Mouse (Mus musculus) stomach, embryonic 15.5 days (tissue): ENCODE measurements at regions not wholly inside any gene's neighbourhood (a gene's known extent, or its start where the extent isn't known, plus 50 kb on each side); places are given as distances from the start of the nearest gene placed in this dataset.

ENCODE experiments used
- ATAC-seq: fragments of 200-750 bp; cut with Nextera tagmentation; 2 replicates; pipeline ENCODE4 v1.8.0; 2017; ENCODE audit warnings: low read depth, moderate number of reproducible peaks, moderate TSS enrichment; ENCODE audit not compliant: insufficient read depth, low FRiP score
- H3K27ac ChIP-seq: fragments of 300-500 bp; sonication (generic); 2 replicates; pipeline ENCODE4 v1.5.1; 2015; ENCODE audit warnings: mild to moderate bottlenecking, inconsistent platforms
- H3K27me3 ChIP-seq: fragments of 300-500 bp; sonication (generic); replicated peaks from 2 replicates; pipeline ENCODE4 v1.6.1; 2015; ENCODE audit warnings: inconsistent platforms
- H3K36me3 ChIP-seq: fragments of 300-500 bp; sonication (generic); 2 replicates; pipeline ENCODE4 v1.6.1; 2015; ENCODE audit warnings: inconsistent platforms
- H3K4me1 ChIP-seq: fragments of 300-500 bp; sonication (generic); 2 replicates; pipeline ENCODE4 v1.6.1; 2015; ENCODE audit warnings: inconsistent platforms
- H3K4me2 ChIP-seq: fragments of 300-500 bp; sonication (generic); 2 replicates; pipeline ENCODE4 v1.6.1; 2015; ENCODE audit warnings: mild to moderate bottlenecking, inconsistent platforms
- H3K4me3 ChIP-seq: fragments of 300-500 bp; sonication (generic); replicated peaks from 2 replicates; pipeline ENCODE4 v1.5.1; 2015; ENCODE audit warnings: inconsistent platforms
- H3K9ac ChIP-seq: fragments of 300-500 bp; sonication (generic); 2 replicates; pipeline ENCODE4 v1.6.1; 2015; ENCODE audit warnings: inconsistent platforms
- H3K9me3 ChIP-seq: fragments of 300-500 bp; sonication (generic); 2 replicates; pipeline ENCODE4 v1.6.1; 2016; ENCODE audit warnings: inconsistent platforms
- WGBS: fragments of 180-500 bp; shearing (Covaris S2); methylation state at CpG from one replicate; pipeline ENCODE4 v1.1.7; 2015; 5-methylcytosine and 5-hydroxymethylcytosine counted together

DNA sequence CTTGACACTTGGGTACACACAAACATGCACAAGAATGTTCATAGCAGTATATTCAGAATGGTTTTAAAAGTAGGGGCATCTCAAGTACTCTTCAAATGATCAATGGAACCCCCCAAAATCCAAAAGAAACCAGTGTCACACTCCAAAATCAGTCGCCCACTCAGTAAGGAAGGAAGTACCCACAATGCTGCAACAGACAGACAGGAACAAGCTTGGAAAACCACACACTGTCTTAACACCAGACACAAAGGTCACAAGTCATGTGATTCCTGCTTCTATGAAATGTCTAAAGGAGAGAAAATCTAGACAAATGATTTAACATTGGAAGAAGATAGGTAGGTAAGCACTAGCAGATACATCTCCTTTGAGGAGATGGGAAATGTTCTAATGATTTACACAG is 346.9 kb downstream of the Sox4 start:
- H3K27ac ChIP-seq, result 0 out of 2 replicates have a peak overlapping the region, but pooled peaks have one; percentile 69
- ATAC-seq, result no peak
- no peak overlapping the region for H3K4me2 ChIP-seq
- no peak overlapping the region for H3K4me3 ChIP-seq
- no peaks in the 10 kb centered on the region for H3K36me3 ChIP-seq
- no peaks in the 10 kb centered on the region for H3K9me3 ChIP-seq
- WGBS, result 89% methylated on average over 1 of the region's 1 CpGs
- H3K4me1 ChIP-seq, result no peaks in the 10 kb centered on the region
- H3K27me3 ChIP-seq, result no peaks in the 10 kb centered on the region
- no peak overlapping the region for H3K9ac ChIP-seq

DNA sequence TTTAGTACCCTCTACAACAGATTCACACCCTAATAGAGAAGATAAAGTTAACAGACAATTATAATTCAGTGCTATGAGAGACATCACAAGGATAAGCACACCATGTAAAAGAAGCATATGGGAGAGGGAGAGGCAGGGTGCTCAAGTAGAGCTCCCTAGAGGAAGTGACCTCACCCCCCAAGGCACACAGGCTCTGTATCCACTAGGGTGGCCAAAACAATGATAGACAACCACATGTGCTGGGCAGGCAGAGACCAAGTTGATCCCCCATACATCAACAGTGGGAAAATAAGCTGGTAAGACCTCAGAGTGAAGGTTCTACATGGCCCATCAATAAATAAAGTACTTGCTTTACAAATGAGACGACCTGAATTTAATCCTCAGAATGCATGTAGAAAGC is 347.7 kb downstream of the Sox4 start:
- no peak overlapping the region for H3K4me2 ChIP-seq
- no peaks in the 10 kb centered on the region for H3K36me3 ChIP-seq
- no peaks in the 10 kb centered on the region for H3K9me3 ChIP-seq
- ATAC-seq, result no peak
- H3K27ac ChIP-seq, result no peak overlapping the region
- no peaks in the 10 kb centered on the region for H3K4me1 ChIP-seq
- no peak overlapping the region for H3K9ac ChIP-seq
- H3K27me3 ChIP-seq, result no peaks in the 10 kb centered on the region
- 72% methylated on average over 1 of the region's 1 CpGs for WGBS
- H3K4me3 ChIP-seq, result no peak overlapping the region

DNA sequence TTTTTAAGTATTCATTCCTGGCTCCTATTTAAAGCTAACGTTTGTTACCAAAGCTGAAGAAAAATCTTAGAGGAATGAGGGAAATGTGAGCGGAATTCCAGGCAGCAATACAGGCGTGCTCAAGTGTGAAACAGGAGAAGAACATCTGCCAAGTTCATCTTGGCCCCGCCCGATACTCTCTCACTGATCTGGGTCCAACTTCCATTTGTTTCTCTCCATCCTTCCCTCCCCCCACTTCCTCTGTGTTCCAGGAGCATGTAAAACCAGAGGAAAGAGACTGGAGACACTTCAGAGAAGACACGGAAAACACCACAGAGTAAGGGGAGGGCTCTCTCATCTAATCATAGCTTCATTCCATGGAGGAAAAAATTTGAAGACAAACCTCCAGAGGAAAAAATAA is 346.7 kb downstream of the Gm11361 start:
- Histone ChIP-seq H3K4me1 (no peaks in the 10 kb centered on the region), H3K27me3 (no peaks in the 10 kb centered on the region), H3K4me3 (no peak overlapping the region), H3K27ac (no peak overlapping the region), H3K36me3 (no peaks in the 10 kb centered on the region), H3K9ac (no peak overlapping the region), H3K4me2 (0 out of 2 replicates have a peak overlapping the region, but pooled peaks have one; percentile 8), H3K9me3 (no peaks in the 10 kb centered on the region)
- no peak for ATAC-seq
- WGBS, result 30% methylated on average over 6 of the region's 6 CpGs

DNA sequence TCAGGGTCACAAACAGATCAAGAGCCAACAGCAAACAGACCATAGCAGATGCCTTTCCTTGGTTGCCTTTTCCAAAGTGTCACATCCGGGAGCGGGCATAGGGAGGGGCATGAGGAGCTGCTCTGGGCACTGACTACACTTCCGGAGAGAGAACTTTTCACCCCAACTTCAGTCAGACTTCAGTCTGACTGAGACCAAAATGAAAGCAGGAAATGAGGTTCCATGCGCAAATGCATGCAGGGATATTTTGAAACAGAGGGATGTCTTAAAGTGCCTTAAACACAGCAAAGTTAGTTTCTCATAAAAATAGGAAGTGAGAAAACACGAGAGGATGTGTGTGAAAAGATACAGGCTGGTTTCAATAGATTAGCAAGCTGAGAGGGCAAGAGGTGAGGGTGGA is 343.5 kb downstream of the Gm11361 start:
- H3K27me3 ChIP-seq, result no peaks in the 10 kb centered on the region
- no peaks in the 10 kb centered on the region for H3K4me1 ChIP-seq
- no peaks in the 10 kb centered on the region for H3K36me3 ChIP-seq
- no peaks in the 10 kb centered on the region for H3K9me3 ChIP-seq
- H3K4me2 ChIP-seq, result no peak overlapping the region
- WGBS, result 56% methylated on average over 5 of the region's 5 CpGs
- ATAC-seq, result peak; percentile 31; the same call in 1 of the 2 replicates
- H3K27ac ChIP-seq, result no peak overlapping the region
- H3K4me3 ChIP-seq, result no peak overlapping the region
- H3K9ac ChIP-seq, result no peak overlapping the region

DNA sequence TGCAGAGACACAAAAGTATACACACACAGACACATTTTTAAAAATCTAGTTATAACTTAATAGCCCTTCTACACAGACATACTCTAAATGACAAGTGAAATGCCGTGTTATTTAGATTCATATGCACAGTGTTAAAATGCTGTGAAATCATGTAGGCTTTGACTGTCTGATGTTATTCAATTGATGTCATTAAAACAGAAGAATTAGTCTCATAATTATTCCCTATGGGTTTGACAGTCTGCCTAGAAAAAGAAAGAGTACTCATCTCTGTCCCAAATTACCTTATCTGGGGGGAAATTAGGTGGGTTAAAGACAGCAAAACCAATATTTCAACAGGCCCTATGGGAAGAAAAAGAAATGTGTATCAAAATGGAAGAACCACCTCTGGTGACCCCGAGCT is 339.0 kb downstream of the Gm11361 start:
- Histone ChIP-seq H3K27ac (no peak overlapping the region), H3K9me3 (no peaks in the 10 kb centered on the region), H3K27me3 (no peaks in the 10 kb centered on the region), H3K4me2 (no peak overlapping the region), H3K9ac (no peak overlapping the region), H3K36me3 (no peaks in the 10 kb centered on the region), H3K4me3 (no peak overlapping the region), H3K4me1 (no peaks in the 10 kb centered on the region)
- WGBS, result 89% methylated on average over 2 of the region's 2 CpGs
- ATAC-seq, result no peak

DNA sequence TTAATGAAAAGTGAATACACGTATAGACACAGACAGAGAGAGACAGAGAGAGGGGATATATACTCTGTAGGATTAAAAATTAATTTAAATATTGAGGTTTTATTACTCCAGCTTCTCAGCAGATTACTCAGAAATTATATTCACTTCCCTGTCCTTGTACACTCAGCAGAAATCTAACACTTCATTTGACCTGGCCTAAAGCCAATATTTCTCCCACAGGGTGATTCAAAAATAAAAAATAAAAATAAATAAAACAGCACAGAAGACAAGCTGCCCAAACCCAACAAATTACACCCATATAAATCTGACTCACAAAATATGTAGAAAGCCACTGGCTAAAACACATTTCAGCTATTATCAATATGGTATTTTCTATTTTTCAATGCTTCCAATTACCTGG is 334.8 kb downstream of the Gm11361 start:
- H3K9me3 ChIP-seq, result no peaks in the 10 kb centered on the region
- H3K4me3 ChIP-seq, result no peak overlapping the region
- ATAC-seq, result no peak
- no peaks in the 10 kb centered on the region for H3K4me1 ChIP-seq
- no peak overlapping the region for H3K9ac ChIP-seq
- H3K4me2 ChIP-seq, result no peak overlapping the region
- H3K36me3 ChIP-seq, result no peaks in the 10 kb centered on the region
- 79% methylated on average over 1 of the region's 1 CpGs for WGBS
- no peak overlapping the region for H3K27ac ChIP-seq
- no peaks in the 10 kb centered on the region for H3K27me3 ChIP-seq

DNA sequence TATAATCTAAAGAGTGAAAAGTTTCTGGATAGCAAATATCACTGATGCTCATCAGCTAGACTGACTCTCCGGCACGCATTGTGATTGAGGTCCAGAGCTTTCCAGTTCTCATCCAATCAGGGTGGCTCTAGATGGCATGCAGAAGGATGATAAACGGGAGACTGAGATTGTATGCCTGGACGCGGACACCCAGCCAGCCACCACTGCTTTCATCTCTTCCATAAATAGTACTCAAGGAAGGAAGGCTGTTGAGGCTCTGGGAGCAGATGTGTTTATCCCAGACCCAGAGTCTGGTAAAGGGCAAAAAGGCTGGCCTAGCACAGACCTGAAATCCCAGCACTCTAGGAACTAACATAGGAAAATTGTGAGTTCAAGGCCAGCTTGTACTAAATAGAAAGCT is 330.6 kb downstream of the Gm11361 start:
- no peak overlapping the region for H3K4me2 ChIP-seq
- no peak overlapping the region for H3K27ac ChIP-seq
- H3K9ac ChIP-seq, result no peak overlapping the region
- WGBS, result 55% methylated on average over 5 of the region's 5 CpGs
- H3K36me3 ChIP-seq, result no peaks in the 10 kb centered on the region
- H3K4me1 ChIP-seq, result no peaks in the 10 kb centered on the region
- no peaks in the 10 kb centered on the region for H3K9me3 ChIP-seq
- H3K4me3 ChIP-seq, result no peak overlapping the region
- H3K27me3 ChIP-seq, result no peaks in the 10 kb centered on the region
- no peak for ATAC-seq

DNA sequence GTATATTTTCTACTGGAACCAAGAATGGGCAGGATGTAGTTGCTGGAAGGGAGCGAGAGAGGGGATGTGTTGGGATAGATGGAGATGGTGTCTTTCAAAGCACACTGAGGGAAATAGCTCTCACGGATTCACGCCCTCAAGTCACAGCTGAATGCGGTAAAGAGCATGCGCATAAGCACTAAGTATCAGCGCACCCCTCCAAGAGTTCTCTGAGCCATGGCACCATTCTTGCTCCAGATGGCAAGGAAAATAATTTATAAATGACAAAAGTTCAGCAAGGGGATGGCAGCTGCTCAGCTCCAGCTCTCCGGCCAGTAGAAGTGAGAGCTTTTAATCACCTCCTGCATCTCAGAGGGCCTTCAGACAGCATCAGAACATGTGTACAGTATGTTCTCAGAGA is 329.4 kb downstream of the Gm11361 start:
- ATAC-seq, result no peak
- Histone ChIP-seq H3K27ac (no peak overlapping the region), H3K9ac (no peak overlapping the region), H3K36me3 (no peaks in the 10 kb centered on the region), H3K4me1 (no peaks in the 10 kb centered on the region), H3K27me3 (no peaks in the 10 kb centered on the region), H3K4me3 (no peak overlapping the region), H3K4me2 (no peak overlapping the region), H3K9me3 (no peaks in the 10 kb centered on the region)
- WGBS, result 86% methylated on average over 7 of the region's 7 CpGs

DNA sequence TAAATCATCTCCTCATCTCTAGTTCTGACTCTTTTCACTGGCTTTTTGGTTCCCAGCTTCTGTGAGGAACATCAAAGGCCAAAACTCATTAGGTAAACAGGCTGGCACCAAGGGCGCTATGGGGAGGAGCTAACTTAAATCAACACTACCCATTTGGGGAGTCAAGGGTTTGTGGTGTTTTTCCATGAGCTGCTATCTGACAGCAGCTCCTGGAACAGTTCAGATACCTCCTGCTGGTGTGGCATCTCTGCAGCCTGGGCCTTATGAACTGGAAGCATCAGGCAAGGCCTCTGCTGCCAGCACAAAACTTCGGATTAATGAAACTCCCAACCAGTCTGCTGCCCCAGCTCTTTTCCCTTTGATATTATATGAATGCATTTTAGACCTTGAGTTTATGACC is 328.8 kb downstream of the Gm11361 start:
- no peak overlapping the region for H3K27ac ChIP-seq
- no peak for ATAC-seq
- no peak overlapping the region for H3K4me3 ChIP-seq
- H3K4me2 ChIP-seq, result no peak overlapping the region
- H3K36me3 ChIP-seq, result no peaks in the 10 kb centered on the region
- 70% methylated on average over 2 of the region's 2 CpGs for WGBS
- H3K9me3 ChIP-seq, result no peaks in the 10 kb centered on the region
- H3K4me1 ChIP-seq, result no peaks in the 10 kb centered on the region
- no peak overlapping the region for H3K9ac ChIP-seq
- H3K27me3 ChIP-seq, result no peaks in the 10 kb centered on the region

DNA sequence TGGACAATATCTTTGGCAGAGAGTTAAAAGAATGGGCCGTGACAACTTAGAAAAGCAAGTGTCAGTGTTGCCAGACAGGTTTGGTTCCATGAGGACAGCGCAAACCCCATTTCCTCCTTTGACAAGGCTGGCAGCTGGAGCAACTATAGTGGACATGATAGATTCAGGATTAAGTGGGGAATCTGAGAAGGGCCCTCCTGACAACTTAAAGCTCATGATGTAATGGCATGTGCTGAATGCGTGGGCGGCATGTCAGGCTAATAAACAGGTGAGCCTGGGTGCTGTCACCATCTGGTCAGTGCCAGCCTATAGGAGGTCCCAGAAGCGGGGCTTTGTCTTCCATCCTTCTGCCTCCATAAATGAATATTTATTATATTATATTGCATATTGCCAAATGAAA is 326.3 kb downstream of the Gm11361 start:
- no peaks in the 10 kb centered on the region for H3K36me3 ChIP-seq
- whole genome bisulfite sequencing, result 68% methylated on average over 5 of the region's 5 CpGs
- H3K27me3 ChIP-seq, result no peaks in the 10 kb centered on the region
- no peak overlapping the region for H3K27ac ChIP-seq
- no peak overlapping the region for H3K4me3 ChIP-seq
- H3K9me3 ChIP-seq, result no peaks in the 10 kb centered on the region
- no peak for ATAC-seq
- H3K4me2 ChIP-seq, result no peak overlapping the region
- no peaks in the 10 kb centered on the region for H3K4me1 ChIP-seq
- no peak overlapping the region for H3K9ac ChIP-seq

DNA sequence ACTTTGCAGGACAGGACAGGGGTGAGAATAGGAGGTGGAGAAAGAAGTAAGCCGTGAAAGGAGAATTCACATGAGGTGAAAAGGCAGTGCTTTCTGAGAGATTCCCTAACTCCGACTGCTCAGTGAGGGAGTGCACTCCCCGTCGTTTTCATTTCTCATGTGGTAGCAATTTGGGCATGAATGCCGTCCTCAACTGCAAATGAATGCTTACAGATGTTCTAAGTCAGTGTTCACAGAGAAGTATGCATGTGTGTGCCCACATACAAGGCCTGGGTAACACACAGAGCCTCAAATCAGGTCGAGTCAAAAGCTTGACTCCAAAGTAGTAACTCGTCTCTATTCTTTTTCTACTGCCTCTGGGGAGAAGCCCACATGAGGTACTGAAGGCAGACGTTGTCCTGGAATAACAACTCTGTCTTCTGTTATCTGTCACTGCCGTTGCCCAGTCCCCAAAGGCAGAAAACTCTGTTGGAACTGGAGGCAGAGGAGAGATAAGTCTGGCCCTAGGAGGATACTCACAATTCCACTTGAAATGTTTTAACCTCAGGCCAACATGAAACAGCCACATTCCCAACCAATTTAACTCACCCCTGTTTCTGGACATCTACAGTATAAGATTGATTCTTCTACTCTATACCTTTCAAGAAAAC is 318.0 kb downstream of the Gm11361 start:
- H3K9me3 ChIP-seq, result no peaks in the 10 kb centered on the region
- H3K27me3 ChIP-seq, result no peaks in the 10 kb centered on the region
- ATAC-seq, result no peak
- H3K27ac ChIP-seq, result no peak overlapping the region
- 51% methylated on average over 9 of the region's 9 CpGs for WGBS
- H3K4me2 ChIP-seq, result no peak overlapping the region
- no peaks in the 10 kb centered on the region for H3K4me1 ChIP-seq
- H3K9ac ChIP-seq, result no peak overlapping the region
- no peak overlapping the region for H3K4me3 ChIP-seq
- H3K36me3 ChIP-seq, result no peaks in the 10 kb centered on the region

DNA sequence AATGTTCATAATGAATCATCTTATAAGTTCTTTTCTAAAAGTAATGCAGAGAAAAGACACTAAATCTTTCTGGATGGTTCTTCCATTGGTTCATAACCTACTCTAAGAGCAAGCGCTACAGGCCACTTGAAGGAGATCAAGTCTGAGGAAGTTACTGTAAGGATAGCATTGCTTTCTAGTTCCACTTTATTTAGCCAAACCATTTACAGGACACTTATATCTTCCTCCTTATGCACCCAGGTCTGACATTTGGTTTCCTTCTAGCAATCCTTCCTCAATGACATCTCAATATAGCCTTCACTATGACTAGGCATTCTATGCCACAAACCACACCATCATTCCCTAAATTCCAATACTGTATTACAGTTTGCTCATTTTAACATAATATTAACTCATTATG is 316.0 kb downstream of the Gm11361 start:
- WGBS, result 94% methylated on average over 1 of the region's 1 CpGs
- ATAC-seq, result no peak
- H3K9me3 ChIP-seq, result no peaks in the 10 kb centered on the region
- no peaks in the 10 kb centered on the region for H3K4me1 ChIP-seq
- H3K27me3 ChIP-seq, result no peaks in the 10 kb centered on the region
- no peak overlapping the region for H3K27ac ChIP-seq
- H3K4me2 ChIP-seq, result no peak overlapping the region
- H3K9ac ChIP-seq, result no peak overlapping the region
- no peaks in the 10 kb centered on the region for H3K36me3 ChIP-seq
- no peak overlapping the region for H3K4me3 ChIP-seq

DNA sequence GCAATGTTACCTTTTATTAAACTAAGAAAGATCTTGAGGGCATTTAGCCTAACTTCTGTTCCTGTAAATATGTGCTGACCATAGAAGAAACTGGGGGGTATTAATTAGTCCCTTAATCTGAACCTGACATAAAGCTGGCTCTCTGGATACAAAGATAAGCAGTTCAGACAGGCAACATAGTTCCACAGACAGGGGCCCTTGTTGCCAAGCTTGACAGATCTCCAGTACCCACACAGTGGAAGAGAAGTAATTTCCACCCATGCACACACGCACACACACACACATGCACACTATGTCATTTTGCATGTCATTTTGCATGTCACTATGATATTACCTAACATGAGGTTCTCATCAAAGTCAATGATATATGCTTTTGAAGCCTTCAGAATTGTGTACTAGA is 315.1 kb downstream of the Gm11361 start:
- Histone ChIP-seq H3K9me3 (no peaks in the 10 kb centered on the region), H3K9ac (no peak overlapping the region), H3K27me3 (no peaks in the 10 kb centered on the region), H3K4me1 (no peaks in the 10 kb centered on the region), H3K27ac (no peak overlapping the region), H3K4me3 (no peak overlapping the region), H3K4me2 (no peak overlapping the region), H3K36me3 (no peaks in the 10 kb centered on the region)
- no peak for ATAC-seq
- WGBS, result 83% methylated on average over 1 of the region's 1 CpGs
